Mouse (Mus musculus) lung, adult 18-20 months (tissue): ENCODE results near the gene Esrra.

Source experiments
- DNase-seq, 2 experiments: peaks; one replicate each; pipeline ENCODE4 v3.0.0; 2022; ENCODE audit warnings: mixed read lengths in 2 of 2

Gene Esrra

GRCm38 (mm10) chr19:6919876-6920740 lies 1.5 kb downstream of the Esrra start:
- peak; percentile 68 to 73 for DNase-seq

- no peak for DNase-seq
Measured at GRCm38 (mm10) chr19:6919431-6919830, 2.2 kb downstream of the Esrra start.

GRCm38 (mm10) chr19:6918321-6918720 lies 3.3 kb downstream of the Esrra start:
- no peak for DNase-seq

- no peak for DNase-seq
Measured at GRCm38 (mm10) chr19:6916496-6916895, 5.1 kb downstream of the Esrra start.

- DNase-seq: no peak
Measured at GRCm38 (mm10) chr19:6915276-6915675, 6.3 kb downstream of the Esrra start.

GRCm38 (mm10) chr19:6914540-6914939 lies 7.1 kb downstream of the Esrra start:
- no peak for DNase-seq

- DNase-seq: no peak
Measured at GRCm38 (mm10) chr19:6913991-6914390, 7.6 kb downstream of the Esrra start.

- no peak for DNase-seq
Measured at GRCm38 (mm10) chr19:6913036-6913435, 8.6 kb downstream of the Esrra start.

GRCm38 (mm10) chr19:6912205-6912970 lies 9.2 kb downstream of the Esrra start:
- no peak for DNase-seq

GRCm38 (mm10) chr19:6911101-6912074 lies 10.2 kb downstream of the Esrra start:
- DNase-seq: no peak

- DNase-seq: peak in 1 of 2 experiments; percentile 56
Measured at GRCm38 (mm10) chr19:6910306-6910705, 11.3 kb downstream of the Esrra start.

- DNase-seq: peak; percentile 91 to 95
Measured at GRCm38 (mm10) chr19:6909507-6910289, 11.9 kb downstream of the Esrra start, which contains the start of the genes Trmt112 and Prdx5. Gene Trmt112, plus strand, starts transcription at chr19:6909698. Gene Prdx5, minus strand, starts transcription at chr19:6910106.

- no peak for DNase-seq
Measured at GRCm38 (mm10) chr19:6909021-6909420, 12.6 kb downstream of the Esrra start.

GRCm38 (mm10) chr19:6907811-6908540 lies 13.6 kb downstream of the Esrra start:
- DNase-seq: peak; percentile 27 to 45

GRCm38 (mm10) chr19:6907094-6907493 lies 14.5 kb downstream of the Esrra start:
- DNase-seq: no peak

GRCm38 (mm10) chr19:6906199-6906598 lies 15.4 kb downstream of the Esrra start:
- DNase-seq: no peak

- no peak for DNase-seq
Measured at GRCm38 (mm10) chr19:6905498-6906159, 16.0 kb downstream of the Esrra start.

GRCm38 (mm10) chr19:6904846-6905245 lies 16.8 kb downstream of the Esrra start:
- DNase-seq: no peak

- DNase-seq: no peak
Measured at GRCm38 (mm10) chr19:6903031-6903430, 18.6 kb downstream of the Esrra start.

- DNase-seq: no peak
Measured at GRCm38 (mm10) chr19:6899641-6900040, 22.0 kb downstream of the Esrra start.
